Mouse (Mus musculus): ENCODE measurements around the gene Hfm1. TPM values are rescaled to one million over a fixed set of nuclear protein-coding genes. Genes with fewer than 3 reads are reported as not detected.

Gene Hfm1
- polyA plus RNA-seq, 1 experiment from 2014 or later: 0.08 TPM

- no peaks in the 10 kb centered on the region for H3K27me3 ChIP-seq (replicated peaks; ENCODE audit: insufficient read depth, low read length)
- TF ChIP-seq EP300 (IDR thresholded peaks at IDR 0.05) (no peak), CTCF (IDR thresholded peaks at IDR 0.05) (no peak)
Measured at GRCm38 (mm10) chr5:106927996-106928395, 1.9 kb upstream of the Hfm1 start.

GRCm38 (mm10) chr5:106926369-106926686 is 207 bp upstream of the Hfm1 start:
- DNase-seq (ENCODE audit: low spot score) (no peak), ATAC-seq (no peak)
- peak overlapping the region; percentile 23; the same call in 1 of the 2 replicates for H3K9ac ChIP-seq (replicated peaks; ENCODE audit: low read depth)
- H3K4me2 ChIP-seq (replicated peaks; ENCODE audit: low read depth, low read length): peak overlapping the region; percentile 87
- no peaks in the 10 kb centered on the region for H3K27me3 ChIP-seq (replicated peaks; ENCODE audit: insufficient read depth, low read length)
- no peak overlapping the region for H3K27ac ChIP-seq (ENCODE audit: low read length)
- H3K4me3 ChIP-seq (ENCODE audit: low read depth, low read length): peak overlapping the region; percentile 41; the same call in 1 of the 2 replicates
- H3K4me1 ChIP-seq (ENCODE audit: insufficient read depth, low read depth, low read length): peaks cover 4% of the 10 kb centered on the region; the same call in 1 of the 2 replicates
- TF ChIP-seq CTCF (IDR thresholded peaks at IDR 0.05) (no peak), EP300 (IDR thresholded peaks at IDR 0.05) (no peak)
- no peaks in the 10 kb centered on the region for H3K36me3 ChIP-seq (ENCODE audit: insufficient read depth, low read length)
- H3K9me3 ChIP-seq (ENCODE audit: low read length): no peaks in the 10 kb centered on the region
- 36% methylated on average over 4 of the region's 4 CpGs for WGBS

More at GRCm38 (mm10) chr5:106927996-106928395, 1.9 kb upstream of the Hfm1 start:
- DNase-seq (ENCODE audit: low spot score) (no peak), ATAC-seq (no peak)
- Histone ChIP-seq H3K4me2 (replicated peaks; ENCODE audit: low read depth, low read length) (no peak overlapping the region), H3K36me3 (ENCODE audit: insufficient read depth, low read length) (no peaks in the 10 kb centered on the region), H3K9me3 (ENCODE audit: low read length) (no peaks in the 10 kb centered on the region), H3K27ac (ENCODE audit: low read length) (no peak overlapping the region), H3K9ac (replicated peaks; ENCODE audit: low read depth) (no peak overlapping the region), H3K4me1 (ENCODE audit: insufficient read depth, low read depth, low read length) (peaks cover 4% of the 10 kb centered on the region; the same call in 1 of the 2 replicates), H3K4me3 (ENCODE audit: low read depth, low read length) (no peak overlapping the region)
- WGBS: 78% methylated on average over 4 of the region's 4 CpGs

- H3K9me3 ChIP-seq (ENCODE audit: low read length): no peaks in the 10 kb centered on the region
- TF ChIP-seq CTCF (IDR thresholded peaks at IDR 0.05): no peak
- ATAC-seq (no peak), DNase-seq (ENCODE audit: low spot score) (no peak)
- no peaks in the 10 kb centered on the region for H3K4me1 ChIP-seq (ENCODE audit: insufficient read depth, low read depth, low read length)
- H3K4me3 ChIP-seq (ENCODE audit: low read depth, low read length): no peak overlapping the region
- H3K4me2 ChIP-seq (replicated peaks; ENCODE audit: low read depth, low read length): no peak overlapping the region
- H3K9ac ChIP-seq (replicated peaks; ENCODE audit: low read depth): no peak overlapping the region
- no peaks in the 10 kb centered on the region for H3K36me3 ChIP-seq (ENCODE audit: insufficient read depth, low read length)
- no peaks in the 10 kb centered on the region for H3K27me3 ChIP-seq (replicated peaks; ENCODE audit: insufficient read depth, low read length)
- H3K27ac ChIP-seq (ENCODE audit: low read length): no peak overlapping the region
Measured at GRCm38 (mm10) chr5:106919315-106919714, 6.8 kb downstream of the Hfm1 start.

GRCm38 (mm10) chr5:106896879-106897278 is 29.2 kb downstream of the Hfm1 start:
- ATAC-seq (no peak), DNase-seq (ENCODE audit: low spot score) (no peak)
- Histone ChIP-seq H3K4me1 (ENCODE audit: insufficient read depth, low read depth, low read length) (no peaks in the 10 kb centered on the region), H3K27me3 (replicated peaks; ENCODE audit: insufficient read depth, low read length) (no peaks in the 10 kb centered on the region), H3K9me3 (ENCODE audit: low read length) (no peaks in the 10 kb centered on the region), H3K9ac (replicated peaks; ENCODE audit: low read depth) (no peak overlapping the region), H3K36me3 (ENCODE audit: insufficient read depth, low read length) (no peaks in the 10 kb centered on the region), H3K4me2 (replicated peaks; ENCODE audit: low read depth, low read length) (no peak overlapping the region), H3K27ac (ENCODE audit: low read length) (no peak overlapping the region), H3K4me3 (ENCODE audit: low read depth, low read length) (no peak overlapping the region)
- TF ChIP-seq EP300 (IDR thresholded peaks at IDR 0.05) (no peak), CTCF (IDR thresholded peaks at IDR 0.05) (no peak)
- WGBS: 50% methylated on average over 2 of the region's 2 CpGs

GRCm38 (mm10) chr5:106891773-106892172 is 34.3 kb downstream of the Hfm1 start:
- no peaks in the 10 kb centered on the region for H3K27me3 ChIP-seq (replicated peaks; ENCODE audit: insufficient read depth, low read length)
- H3K36me3 ChIP-seq (ENCODE audit: insufficient read depth, low read length): no peaks in the 10 kb centered on the region
- H3K9me3 ChIP-seq (ENCODE audit: low read length): no peaks in the 10 kb centered on the region
- H3K9ac ChIP-seq (replicated peaks; ENCODE audit: low read depth): no peak overlapping the region
- no peak overlapping the region for H3K27ac ChIP-seq (ENCODE audit: low read length)
- H3K4me1 ChIP-seq (ENCODE audit: insufficient read depth, low read depth, low read length): no peaks in the 10 kb centered on the region
- H3K4me2 ChIP-seq (replicated peaks; ENCODE audit: low read depth, low read length): no peak overlapping the region
- TF ChIP-seq EP300 (IDR thresholded peaks at IDR 0.05): no peak
- no peak for TF ChIP-seq CTCF (IDR thresholded peaks at IDR 0.05)
- DNase-seq (ENCODE audit: low spot score): peak; percentile 24
- no peak for ATAC-seq
- 21% methylated on average over 5 of the region's 5 CpGs for WGBS
- no peak overlapping the region for H3K4me3 ChIP-seq (ENCODE audit: low read depth, low read length)

- Histone ChIP-seq H3K4me1 (ENCODE audit: insufficient read depth, low read depth, low read length) (no peaks in the 10 kb centered on the region), H3K4me2 (replicated peaks; ENCODE audit: low read depth, low read length) (no peak overlapping the region), H3K36me3 (ENCODE audit: insufficient read depth, low read length) (no peaks in the 10 kb centered on the region), H3K9me3 (ENCODE audit: low read length) (no peaks in the 10 kb centered on the region), H3K27me3 (replicated peaks; ENCODE audit: insufficient read depth, low read length) (no peaks in the 10 kb centered on the region), H3K9ac (replicated peaks; ENCODE audit: low read depth) (no peak overlapping the region), H3K4me3 (ENCODE audit: low read depth, low read length) (no peak overlapping the region), H3K27ac (ENCODE audit: low read length) (no peak overlapping the region)
- 70% methylated on average over 1 of the region's 1 CpGs for WGBS
- TF ChIP-seq EP300 (IDR thresholded peaks at IDR 0.05) (no peak), CTCF (IDR thresholded peaks at IDR 0.05) (no peak)
- DNase-seq (ENCODE audit: low spot score): no peak
- no peak for ATAC-seq
Measured at GRCm38 (mm10) chr5:106887303-106888071, 38.6 kb downstream of the Hfm1 start.

All from lung, postnatal 0 days (tissue).